Mouse (Mus musculus) liver, postnatal 0 days (tissue): ENCODE data around the gene Yme1l1.

ENCODE experiments used
- CTCF ChIP-seq: sonication (generic); IDR thresholded peaks from 2 replicates; pipeline ENCODE4 v1.5.1; 2016; ENCODE audit warnings: antibody characterized with exemption, low read depth
- EP300 ChIP-seq: IDR thresholded peaks from 2 replicates; pipeline ENCODE4 v1.6.1; 2016; ENCODE audit warnings: antibody characterized with exemption, low read depth, mild to moderate bottlenecking

DNA sequence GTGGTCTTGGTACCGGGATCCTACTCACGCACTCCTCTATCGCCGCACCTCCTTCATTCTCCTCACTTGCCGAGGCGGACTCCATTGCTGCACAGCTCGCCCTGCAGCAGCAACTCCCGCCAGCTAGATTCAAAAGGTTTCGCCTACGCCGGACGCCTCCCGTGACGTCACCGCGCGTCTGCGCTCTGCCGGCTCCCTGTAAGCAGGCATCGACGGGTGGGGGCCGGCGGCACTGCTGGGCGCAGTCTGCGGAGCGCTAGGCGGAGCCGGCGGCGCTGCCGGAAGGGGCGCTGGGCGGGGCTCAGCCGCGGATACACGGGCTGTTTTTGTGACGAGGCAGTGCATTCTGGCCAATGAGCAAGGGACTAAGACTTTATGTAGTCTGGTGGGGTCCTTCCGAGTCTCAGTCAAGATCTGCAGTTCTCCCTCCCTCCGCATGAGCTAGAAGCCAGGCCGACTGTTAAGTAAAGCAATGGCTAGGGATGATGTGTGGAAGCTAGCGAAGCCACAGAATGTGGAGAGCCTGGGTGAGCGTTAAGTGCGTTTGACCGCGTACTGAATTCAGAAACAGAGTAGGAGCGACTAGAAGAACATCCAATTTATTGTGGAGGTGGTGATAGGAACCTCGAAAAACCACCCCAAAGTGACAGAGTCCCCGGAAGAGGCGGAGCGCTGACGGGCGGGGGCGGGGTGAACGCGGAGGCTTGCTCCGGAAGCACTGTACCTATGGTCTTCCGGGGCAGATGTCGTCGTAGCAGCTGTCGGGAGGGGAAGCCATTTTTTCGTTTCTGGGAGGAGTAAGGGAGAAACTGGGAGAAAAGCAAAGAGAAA is at the start of gene Yme1l1, which contains the start of gene Mastl:
- TF ChIP-seq CTCF (no peak; the same call in none of the 2 replicates), EP300 (peak; percentile 58; the same call in 1 of the 2 replicates)
